Mouse (Mus musculus) C2C12 (cell line): ENCODE measurements around the gene Npas2. TPM values are rescaled to one million over a fixed set of nuclear protein-coding genes. Genes with fewer than 3 reads are reported as not detected.

Source experiments
- H3K27me3 ChIP-seq: one replicate; pipeline ENCODE4 v1.6.1; 2011; ENCODE audit not compliant: control insufficient read depth, insufficient read depth, insufficient read length
- H3K36me3 ChIP-seq: one replicate; pipeline ENCODE4 v1.6.1; 2011; ENCODE audit not compliant: control insufficient read depth, insufficient read depth
- H3K4me3 ChIP-seq: one replicate; pipeline ENCODE4 v1.5.1; 2011; ENCODE audit warnings: mild to moderate bottlenecking, control low read depth; ENCODE audit not compliant: poor library complexity, insufficient read depth, severe bottlenecking
- H3K79me2 ChIP-seq: one replicate; pipeline ENCODE4 v1.6.1; 2011; ENCODE audit not compliant: control insufficient read depth, insufficient read depth
- H3K79me3 ChIP-seq: one replicate; pipeline ENCODE4 v1.6.1; 2011; ENCODE audit warnings: low read depth, control low read depth
- H3ac ChIP-seq: one replicate; pipeline ENCODE3; 2011; ENCODE audit warnings: low read depth; ENCODE audit not compliant: control insufficient read depth, insufficient read length
- CEBPB ChIP-seq: IDR thresholded peaks from one replicate; pipeline ENCODE4 v1.6.1; 2011; ENCODE audit warnings: low read depth, mild to moderate bottlenecking, control low read depth, moderate library complexity
- CTCF ChIP-seq: IDR thresholded peaks from one replicate; pipeline ENCODE4 v1.5.1; 2011; ENCODE audit not compliant: control insufficient read depth, insufficient read depth, insufficient read length
- FOSL1 ChIP-seq: IDR thresholded peaks from one replicate; pipeline ENCODE4 v1.8.0; 2011; ENCODE audit warnings: mild to moderate bottlenecking, low read length; ENCODE audit not compliant: poor library complexity, insufficient read depth, severe bottlenecking
- MAX ChIP-seq: IDR thresholded peaks from one replicate; pipeline ENCODE4 v1.6.1; 2011; ENCODE audit warnings: mild to moderate bottlenecking, control low read depth
- MYOD1 ChIP-seq: IDR thresholded peaks from one replicate; pipeline ENCODE4 v1.6.1; 2011; ENCODE audit warnings: low read depth; ENCODE audit not compliant: control insufficient read depth, insufficient read length
- MYOG ChIP-seq: IDR thresholded peaks from one replicate; pipeline ENCODE4 v1.6.1; 2011; ENCODE audit not compliant: control insufficient read depth, insufficient read length; ENCODE audit errors: extremely low read depth
- USF1 ChIP-seq: IDR thresholded peaks from one replicate; pipeline ENCODE4 v1.6.1; 2011; ENCODE audit warnings: low read depth, mild to moderate bottlenecking, control low read depth, moderate library complexity
- polyA plus RNA-seq: library from polyadenylated mRNA; unstranded; fragments of >200 nt; fragmentation: generic; extraction: Trizol; gene quantifications from one replicate; pipeline ENCODE4 v1.2.1, GENCODE M21; 2012; ENCODE audit warnings: missing spikeins

Gene Npas2
- polyA plus RNA-seq, 1 experiment, result not detected

- no peaks in the 10 kb centered on the region for H3K79me2 ChIP-seq
- H3K4me3 ChIP-seq, result no peak overlapping the region
- no peaks in the 10 kb centered on the region for H3K36me3 ChIP-seq
- H3K27me3 ChIP-seq, result no peaks in the 10 kb centered on the region
- H3K79me3 ChIP-seq, result no peaks in the 10 kb centered on the region
- no peak for TF ChIP-seq CEBPB
- TF ChIP-seq FOSL1, result no peak
- no peak for TF ChIP-seq MYOG
- no peak for TF ChIP-seq MYOD1
- TF ChIP-seq MAX, result no peak
- no peak for TF ChIP-seq USF1
- TF ChIP-seq CTCF, result no peak
- no peak overlapping the region for H3ac ChIP-seq
Measured at GRCm38 (mm10) chr1:39386456-39386855, 192.9 kb downstream of the Npas2 start.

- Histone ChIP-seq H3K27me3 (no peaks in the 10 kb centered on the region), H3ac (no peak overlapping the region), H3K4me3 (no peak overlapping the region), H3K79me2 (no peaks in the 10 kb centered on the region), H3K79me3 (no peaks in the 10 kb centered on the region), H3K36me3 (no peaks in the 10 kb centered on the region)
- TF ChIP-seq MYOD1, result no peak
- TF ChIP-seq FOSL1, result no peak
- TF ChIP-seq CEBPB, result no peak
- TF ChIP-seq MYOG, result no peak
- TF ChIP-seq MAX, result no peak
- TF ChIP-seq USF1, result no peak
- no peak for TF ChIP-seq CTCF
Measured at GRCm38 (mm10) chr1:39387497-39387896, 194.0 kb downstream of the Npas2 start.

DNA sequence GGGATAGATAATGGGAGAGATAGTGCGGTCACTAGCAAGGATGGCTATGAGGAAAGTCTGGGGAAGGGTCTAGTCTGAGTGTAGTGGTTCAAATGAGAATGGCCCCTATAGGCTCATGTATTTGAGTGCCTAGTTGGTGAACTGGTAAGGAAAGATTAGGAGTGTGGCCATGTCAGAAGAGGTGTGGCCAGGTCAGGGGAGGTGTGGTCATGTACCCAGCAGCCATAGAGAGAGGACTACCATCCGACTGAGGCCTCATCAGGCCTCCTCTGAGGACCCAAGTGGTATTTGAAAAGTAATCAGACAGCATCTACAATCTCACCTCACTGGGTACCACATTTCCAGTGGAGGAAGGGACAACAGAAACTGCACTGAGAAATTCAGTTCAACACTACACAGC is 194.6 kb downstream of the Npas2 start:
- Histone ChIP-seq H3K79me3 (no peaks in the 10 kb centered on the region), H3ac (no peak overlapping the region), H3K27me3 (no peaks in the 10 kb centered on the region), H3K4me3 (no peak overlapping the region), H3K79me2 (no peaks in the 10 kb centered on the region), H3K36me3 (no peaks in the 10 kb centered on the region)
- TF ChIP-seq MYOG (no peak), CTCF (no peak), MYOD1 (no peak), MAX (no peak), CEBPB (no peak), FOSL1 (no peak), USF1 (no peak)

DNA sequence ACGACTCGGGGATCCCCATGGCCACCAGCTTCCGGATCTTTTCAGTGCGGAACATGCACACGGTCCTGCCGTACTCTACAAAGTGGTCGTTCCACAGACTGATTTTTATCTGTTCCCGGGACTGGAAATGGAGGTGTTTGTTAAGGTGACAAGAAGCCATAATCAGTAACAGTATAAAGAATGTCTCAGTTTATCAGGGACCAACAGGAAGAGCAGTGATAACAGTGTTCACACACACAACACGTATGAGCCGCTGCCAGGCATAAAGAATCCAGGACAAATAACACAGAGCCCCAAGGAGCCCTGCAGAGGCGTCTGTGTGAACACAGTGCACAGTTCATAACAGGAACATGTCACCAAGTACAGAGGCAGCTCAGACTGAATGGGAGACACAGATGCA is 195.8 kb downstream of the Npas2 start:
- H3K36me3 ChIP-seq, result no peaks in the 10 kb centered on the region
- no peaks in the 10 kb centered on the region for H3K79me2 ChIP-seq
- H3K79me3 ChIP-seq, result no peaks in the 10 kb centered on the region
- H3K27me3 ChIP-seq, result no peaks in the 10 kb centered on the region
- no peak overlapping the region for H3ac ChIP-seq
- TF ChIP-seq USF1 (no peak), CEBPB (no peak), CTCF (no peak), MYOG (no peak), FOSL1 (no peak), MAX (no peak), MYOD1 (no peak)
- H3K4me3 ChIP-seq, result no peak overlapping the region

DNA sequence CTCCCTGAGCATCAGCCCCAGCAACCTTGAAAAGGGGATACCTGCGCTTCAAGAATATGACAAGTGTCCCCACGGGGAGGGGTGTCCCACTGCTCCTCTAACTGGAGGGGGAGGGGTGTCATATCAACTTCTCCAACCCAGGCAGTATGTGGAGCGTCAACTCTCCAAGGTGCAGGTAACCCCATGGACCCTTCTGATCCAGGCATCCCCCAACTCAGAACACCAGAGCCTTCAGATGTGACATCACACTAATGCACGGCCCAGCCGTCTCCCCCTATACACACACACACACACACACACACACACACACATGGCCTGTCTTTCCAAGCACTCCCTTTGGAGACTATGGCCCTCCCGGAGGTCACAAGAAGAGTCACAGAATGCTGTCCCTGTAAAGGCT is 198.1 kb downstream of the Npas2 start:
- Histone ChIP-seq H3K79me3 (no peaks in the 10 kb centered on the region), H3K27me3 (no peaks in the 10 kb centered on the region), H3K4me3 (no peak overlapping the region), H3K36me3 (no peaks in the 10 kb centered on the region), H3K79me2 (no peaks in the 10 kb centered on the region), H3ac (no peak overlapping the region)
- no peak for TF ChIP-seq MYOG
- no peak for TF ChIP-seq CTCF
- no peak for TF ChIP-seq FOSL1
- no peak for TF ChIP-seq MYOD1
- no peak for TF ChIP-seq USF1
- no peak for TF ChIP-seq MAX
- TF ChIP-seq CEBPB, result no peak

- Histone ChIP-seq H3K79me3 (no peaks in the 10 kb centered on the region), H3K4me3 (no peak overlapping the region), H3K27me3 (no peaks in the 10 kb centered on the region), H3K79me2 (no peaks in the 10 kb centered on the region), H3ac (no peak overlapping the region), H3K36me3 (no peaks in the 10 kb centered on the region)
- TF ChIP-seq CEBPB, result no peak
- TF ChIP-seq MYOG, result no peak
- TF ChIP-seq MAX, result no peak
- peak; percentile 82 for TF ChIP-seq CTCF
Measured at GRCm38 (mm10) chr1:39392189-39392588, 198.7 kb downstream of the Npas2 start.
